Mouse (Mus musculus) cerebellum, adult 18-20 months (tissue): Measurements from ENCODE around the gene H2-M10.2.
"Not testable (repeated sequence)": the region's sequence is repeated elsewhere in the genome, so short reads cannot be mapped to it uniquely, and the experiment has no call there.

Source experiments
- DNase-seq, 2 experiments: peaks; one replicate each; pipeline ENCODE4 v3.0.0; 2021

The H2-M10.2 gene

DNA sequence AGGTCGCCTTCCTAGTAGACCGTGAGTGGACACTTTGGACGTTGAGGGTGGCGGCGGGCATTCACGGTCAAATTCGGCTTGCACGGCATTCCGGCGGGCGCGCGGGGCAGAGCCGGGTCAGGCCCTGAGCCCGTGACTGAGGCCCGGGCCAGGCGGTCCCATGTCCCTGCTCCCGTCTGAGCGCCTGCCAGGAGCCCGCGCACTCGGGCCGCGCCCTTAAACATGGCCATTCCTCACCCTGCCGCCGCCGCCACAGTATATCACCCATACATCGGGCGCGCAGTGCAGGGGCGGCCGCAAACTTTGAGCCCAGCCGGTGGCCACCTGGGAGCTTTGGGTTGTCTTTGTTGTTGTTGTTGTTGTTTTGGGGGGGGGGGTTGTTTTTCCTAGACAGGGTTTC lies 37.4 kb downstream of the H2-M10.2 start:
- DNase-seq, result no peak

GRCm38 (mm10) chr17:36245741-36246140 lies 40.5 kb downstream of the H2-M10.2 start:
- no peak for DNase-seq

- DNase-seq, result no peak
Observed at GRCm38 (mm10) chr17:36244031-36244430, 42.3 kb downstream of the H2-M10.2 start.

GRCm38 (mm10) chr17:36240637-36241213 lies 45.6 kb downstream of the H2-M10.2 start:
- no peak for DNase-seq

GRCm38 (mm10) chr17:36237321-36237921 lies 48.9 kb downstream of the H2-M10.2 start:
- DNase-seq, result no peak

DNA sequence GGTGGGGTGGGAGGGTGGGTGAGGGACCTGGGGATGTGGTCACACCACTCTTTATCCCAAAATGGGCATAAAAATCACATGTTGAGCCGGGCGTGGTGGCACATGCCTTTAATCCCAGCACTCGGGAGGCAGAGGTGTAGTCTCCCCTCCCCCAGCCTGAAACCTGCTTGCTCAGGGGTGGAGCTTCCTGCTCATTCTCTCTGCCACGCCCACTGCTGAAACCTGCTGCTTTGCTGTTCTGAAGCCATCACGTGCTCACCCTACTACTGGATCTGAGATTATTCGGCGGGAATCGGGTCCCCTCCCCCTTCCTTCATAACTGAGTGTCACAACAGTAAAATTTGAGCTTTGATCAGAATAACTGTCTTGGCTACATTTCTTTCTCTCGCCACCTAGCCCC lies 51.0 kb downstream of the H2-M10.2 start:
- DNase-seq, result not testable (repeated sequence)
